In genomic region chr2:135007134-135007533, GRCm38 (mm10) we compare ENCODE assay signal across 11 mouse cellular contexts.
A peak's percentile ranks its signal among the peaks of the same experiment; 100 is the strongest.
DNase-seq lines count a peak whose midpoint lies in the region; ATAC-seq and TF ChIP-seq lines count a peak whose summit lies in the region.
"Had no signal": no experiment of that assay in that cellular context is flagged by ENCODE, and none has a peak within 500 bp of the region (broad histone marks: within the 10 kb centered on the region; RNA-seq: fewer than 3 reads in every experiment).

No protein-coding gene starts in this region.

- 100% methylated on average over 1 of the region's 1 CpGs for WGBS in hindbrain, postnatal 0 days
- 94% methylated on average over 1 of the region's 1 CpGs for WGBS in hindbrain, embryonic 13.5 days
- 90% methylated on average over 1 of the region's 1 CpGs for WGBS in bone marrow, adult 2 months
- 89% methylated on average over 1 of the region's 1 CpGs for WGBS in stomach, postnatal 0 days

- no peak for DNase-seq in hindbrain, postnatal 0 days (ENCODE audit: low spot score)
- DNase-seq in testis, postnatal 10 days (ENCODE audit: low spot score): no peak
- no peak for DNase-seq in stomach, postnatal 0 days (ENCODE audit: low spot score)
- no peak for DNase-seq in MN1 (ENCODE audit: low spot score)
- DNase-seq: gastrocnemius, postnatal 10 days; right cerebral cortex, adult 18-20 months had no signal

- H3K4me3 ChIP-seq in hindbrain, postnatal 0 days (ENCODE audit: low read length): no peak overlapping the region
- no peak overlapping the region for H3K4me3 ChIP-seq in hindbrain, embryonic 13.5 days
- H3K4me3 ChIP-seq in testis, adult 2 months (ENCODE audit: control insufficient read depth, low read depth, low read length): no peak overlapping the region
- no peak overlapping the region for H3K4me3 ChIP-seq in bone marrow, adult 2 months (replicated peaks; ENCODE audit: control insufficient read depth, low read depth, low read length)
- H3K4me3 ChIP-seq in stomach, postnatal 0 days (ENCODE audit: low read depth, low read length): no peak overlapping the region
- H3K4me3 ChIP-seq: embryonic facial prominence, embryonic 13.5 days; limb, embryonic 12.5 days had no signal

- H3K27me3 ChIP-seq in hindbrain, postnatal 0 days (ENCODE audit: insufficient read depth, low read length): no peaks in the 10 kb centered on the region
- no peaks in the 10 kb centered on the region for H3K27me3 ChIP-seq in hindbrain, embryonic 13.5 days
- H3K27me3 ChIP-seq in testis, adult 2 months (ENCODE audit: control insufficient read depth, insufficient read depth, low read length): no peaks in the 10 kb centered on the region
- H3K27me3 ChIP-seq in stomach, postnatal 0 days (ENCODE audit: control insufficient read depth, insufficient read depth, low read length): no peaks in the 10 kb centered on the region
- H3K27me3 ChIP-seq: embryonic facial prominence, embryonic 13.5 days; limb, embryonic 12.5 days had no signal

- peak; percentile 45 for TF ChIP-seq CTCF in hindbrain, postnatal 0 days (IDR thresholded peaks at IDR 0.05; ENCODE audit: low read depth)
- TF ChIP-seq CTCF in testis, adult 2 months (IDR thresholded peaks at IDR 0.05; ENCODE audit: control insufficient read depth, insufficient read depth, insufficient replicate concordance, low read depth, low read length): peak; percentile 39; the same call in 1 of the 2 replicates
- TF ChIP-seq CTCF in bone marrow, adult 2 months (IDR thresholded peaks at IDR 0.05; ENCODE audit: control insufficient read depth, insufficient read depth, low read length): peak; percentile 52
- TF ChIP-seq CTCF in stomach, postnatal 0 days (IDR thresholded peaks at IDR 0.05; ENCODE audit: low read depth): peak; percentile 66

- TF ChIP-seq EP300 in stomach, postnatal 0 days (optimal IDR thresholded peaks at IDR 0.05): no peak

- no peaks in the 10 kb centered on the region for H3K4me1 ChIP-seq in hindbrain, postnatal 0 days (ENCODE audit: insufficient read depth, low read length)
- H3K4me1 ChIP-seq in hindbrain, embryonic 13.5 days (replicated peaks): no peaks in the 10 kb centered on the region
- H3K4me1 ChIP-seq in testis, adult 2 months (ENCODE audit: control insufficient read depth, insufficient read depth, low read length): no peaks in the 10 kb centered on the region
- H3K4me1 ChIP-seq in bone marrow, adult 2 months (ENCODE audit: control insufficient read depth, insufficient read depth, low read length): no peaks in the 10 kb centered on the region
- H3K4me1 ChIP-seq in stomach, postnatal 0 days (replicated peaks; ENCODE audit: control insufficient read depth, insufficient read depth): no peaks in the 10 kb centered on the region
- H3K4me1 ChIP-seq: embryonic facial prominence, embryonic 13.5 days; limb, embryonic 12.5 days had no signal

- no peak for TF ChIP-seq POLR2A in testis, adult 2 months (IDR thresholded peaks at IDR 0.05; ENCODE audit: control insufficient read depth, low read depth, low read length)
- TF ChIP-seq POLR2A in bone marrow, adult 2 months (IDR thresholded peaks at IDR 0.05; ENCODE audit: borderline replicate concordance, control insufficient read depth, low read depth, low read length): no peak

- ATAC-seq in hindbrain, postnatal 0 days: no peak
- ATAC-seq in hindbrain, embryonic 13.5 days (ENCODE audit: low FRiP score): no peak
- ATAC-seq in stomach, postnatal 0 days (ENCODE audit: low FRiP score, low TSS enrichment): no peak

- no peaks in the 10 kb centered on the region for H3K36me3 ChIP-seq in hindbrain, postnatal 0 days (ENCODE audit: insufficient read depth, low read length)
- H3K36me3 ChIP-seq in hindbrain, embryonic 13.5 days: no peaks in the 10 kb centered on the region
- no peaks in the 10 kb centered on the region for H3K36me3 ChIP-seq in testis, adult 2 months (ENCODE audit: control insufficient read depth, insufficient read depth, low read length)
- H3K36me3 ChIP-seq in stomach, postnatal 0 days (ENCODE audit: control insufficient read depth, insufficient read depth, low read length): no peaks in the 10 kb centered on the region
- H3K36me3 ChIP-seq: embryonic facial prominence, embryonic 13.5 days; limb, embryonic 12.5 days had no signal

- H3K9me3 ChIP-seq in hindbrain, postnatal 0 days (ENCODE audit: low read length): no peaks in the 10 kb centered on the region
- H3K9me3 ChIP-seq in hindbrain, embryonic 13.5 days: no peaks in the 10 kb centered on the region
- no peaks in the 10 kb centered on the region for H3K9me3 ChIP-seq in stomach, postnatal 0 days (ENCODE audit: control insufficient read depth, low read length)
- H3K9me3 ChIP-seq: embryonic facial prominence, embryonic 13.5 days; limb, embryonic 12.5 days had no signal

- no peak overlapping the region for H3K4me2 ChIP-seq in hindbrain, postnatal 0 days (ENCODE audit: low read depth, low read length)
- H3K4me2 ChIP-seq in hindbrain, embryonic 13.5 days: no peak overlapping the region
- no peak overlapping the region for H3K4me2 ChIP-seq in stomach, postnatal 0 days (replicated peaks; ENCODE audit: low read depth)
- H3K4me2 ChIP-seq: embryonic facial prominence, embryonic 13.5 days; limb, embryonic 12.5 days had no signal

- H3K27ac ChIP-seq in hindbrain, postnatal 0 days: no peak overlapping the region
- no peak overlapping the region for H3K27ac ChIP-seq in hindbrain, embryonic 13.5 days
- no peak overlapping the region for H3K27ac ChIP-seq in testis, adult 2 months (ENCODE audit: control insufficient read depth, insufficient read depth, low read depth, low read length)
- H3K27ac ChIP-seq in bone marrow, adult 2 months (ENCODE audit: control insufficient read depth, insufficient read depth, low read depth, low read length, poor library complexity): no peak overlapping the region
- no peak overlapping the region for H3K27ac ChIP-seq in stomach, postnatal 0 days (replicated peaks)
- H3K27ac ChIP-seq: embryonic facial prominence, embryonic 13.5 days; limb, embryonic 12.5 days had no signal

- no peak overlapping the region for H3K9ac ChIP-seq in hindbrain, postnatal 0 days (replicated peaks; ENCODE audit: low read length)
- H3K9ac ChIP-seq in hindbrain, embryonic 13.5 days: no peak overlapping the region
- no peak overlapping the region for H3K9ac ChIP-seq in stomach, postnatal 0 days (ENCODE audit: low read length)
- H3K9ac ChIP-seq: embryonic facial prominence, embryonic 13.5 days; limb, embryonic 12.5 days had no signal
